Mouse (Mus musculus) neural tube, embryonic 14.5 days (tissue): ENCODE measurements around the gene Tk2. TPM values are rescaled to one million over a fixed set of nuclear protein-coding genes. Genes with fewer than 3 reads are reported as not detected.

Source experiments
- polyA plus RNA-seq: library from polyadenylated mRNA; unstranded; fragments of >200 nt; fragmentation: Nextera tagmentation; extraction: Ambion mirVana; gene quantifications from 2 replicates; pipeline ENCODE4 v1.2.1, GENCODE M21; 2014

Gene Tk2
- polyA plus RNA-seq, 1 experiment from 2014 or later: 53.1 TPM

Other genes with a start within 250 kb of the Tk2 start
- gene Cdh5, start 146.9 kb downstream of the Tk2 start, polyA plus RNA-seq: 4.2 and 16.8 TPM in 2 replicates
- 10.2 and 13.5 TPM in 2 replicates for gene Bean1, start 78.1 kb downstream of the Tk2 start, polyA plus RNA-seq
- gene Cklf, start 2.3 kb upstream of the Tk2 start, polyA plus RNA-seq: 30.1 and 31.1 TPM in 2 replicates
- gene Cmtm2a, start 44.6 kb upstream of the Tk2 start, polyA plus RNA-seq: not detected in 2 replicates
- not detected in 2 replicates for gene Gm45711, start 61.5 kb upstream of the Tk2 start, polyA plus RNA-seq
- not detected in 2 replicates for gene Cmtm1, start 61.6 kb upstream of the Tk2 start, polyA plus RNA-seq
- not detected in 2 replicates for gene Gm11020, start 73.0 kb upstream of the Tk2 start, polyA plus RNA-seq
- gene Cmtm2b, start 73.7 kb upstream of the Tk2 start, polyA plus RNA-seq: not detected in 2 replicates
- 23.4 and 42.9 TPM in 2 replicates for gene Cmtm3, start 90.9 kb upstream of the Tk2 start, polyA plus RNA-seq
- gene Cmtm4, start 147.2 kb upstream of the Tk2 start, polyA plus RNA-seq: 2.9 and 3.9 TPM in 2 replicates
- 84.9 and 113 TPM in 2 replicates for gene Dync1li2, start 194.5 kb upstream of the Tk2 start, polyA plus RNA-seq